8 mouse cellular contexts compared by ENCODE assay signal in the genomic region with DNA sequence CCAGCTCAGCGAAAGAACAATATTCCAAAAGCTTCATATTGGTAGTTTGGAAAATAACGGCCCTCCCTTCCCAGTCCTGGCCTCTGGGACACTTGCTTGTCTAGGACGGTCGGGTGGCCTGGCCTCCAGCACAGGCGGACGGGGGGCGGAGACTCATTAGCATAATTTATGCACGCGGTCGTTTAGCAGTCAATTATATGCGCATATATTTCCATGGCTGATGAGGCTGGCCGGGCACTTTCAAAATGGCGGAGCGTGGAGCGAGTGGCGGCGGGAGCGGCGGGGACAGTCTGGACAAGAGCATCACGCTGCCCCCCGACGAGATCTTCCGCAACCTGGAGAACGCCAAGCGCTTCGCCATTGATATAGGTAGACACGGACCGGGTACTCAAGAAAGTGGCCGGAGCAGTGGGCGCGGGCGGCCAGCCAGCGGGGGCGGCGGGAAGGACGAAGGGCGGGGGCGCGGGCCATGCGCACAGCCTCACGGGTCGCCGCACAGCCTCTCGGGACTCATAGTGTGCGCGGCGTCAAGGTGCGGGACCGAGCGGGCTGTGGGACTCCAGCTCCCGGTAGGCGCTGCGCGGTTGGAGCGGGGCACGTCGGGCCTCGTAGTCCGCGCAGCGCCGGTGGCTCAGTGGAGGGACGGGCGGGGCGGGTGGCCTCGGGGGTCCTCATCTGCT. TPM values are rescaled to one million over a fixed set of nuclear protein-coding genes. Genes with fewer than 3 reads are reported as not detected.
A peak's percentile ranks its signal among the peaks of the same experiment; 100 is the strongest.
DNase-seq lines count a peak whose midpoint lies in the region; ATAC-seq lines count a peak whose summit lies in the region.

Gene Pank4, plus strand, starts transcription at position 223 of the 680 bp plus-strand sequence.

- H3K9ac ChIP-seq in forebrain, embryonic 11.5 days (ENCODE audit: low read length) = peak within 1 kb of the TSS; percentile 99
- H3K9ac ChIP-seq in heart, embryonic 15.5 days = peak within 1 kb of the TSS; percentile 87
- H3K9ac ChIP-seq in liver, embryonic 13.5 days = peak within 1 kb of the TSS; percentile 99
- H3K9ac ChIP-seq in stomach, embryonic 14.5 days (replicated peaks; ENCODE audit: low read depth, low read length) = peak within 1 kb of the TSS; percentile 77

- H3K27ac ChIP-seq in forebrain, embryonic 11.5 days (ENCODE audit: low read depth, low read length) = peak within 1 kb of the TSS; percentile 98
- H3K27ac ChIP-seq in heart, embryonic 15.5 days = peak within 1 kb of the TSS; percentile 92
- peak within 1 kb of the TSS; percentile 97 for H3K27ac ChIP-seq in liver, embryonic 13.5 days
- H3K27ac ChIP-seq in stomach, embryonic 14.5 days (ENCODE audit: low read length) = peak within 1 kb of the TSS; percentile 88

- peaks cover 4% of the 10 kb centered on the region; the same call in 1 of the 2 replicates for H3K36me3 ChIP-seq in forebrain, embryonic 11.5 days (ENCODE audit: control insufficient read depth, insufficient read depth, low read length)
- H3K36me3 ChIP-seq in heart, embryonic 15.5 days = peaks cover 6% of the 10 kb centered on the region
- peaks cover 33% of the 10 kb centered on the region for H3K36me3 ChIP-seq in liver, embryonic 13.5 days
- peaks cover 8% of the 10 kb centered on the region for H3K36me3 ChIP-seq in stomach, embryonic 14.5 days (ENCODE audit: control insufficient read depth, insufficient read depth, low read length)

- H3K27me3 ChIP-seq in forebrain, embryonic 11.5 days (ENCODE audit: control insufficient read depth, insufficient read depth, low read length) = peaks cover 11% of the 10 kb centered on the region; the same call in 1 of the 2 replicates
- peaks cover 44% of the 10 kb centered on the region for H3K27me3 ChIP-seq in heart, embryonic 15.5 days
- peaks cover 47% of the 10 kb centered on the region for H3K27me3 ChIP-seq in liver, embryonic 13.5 days
- H3K27me3 ChIP-seq in stomach, embryonic 14.5 days (ENCODE audit: control insufficient read depth, insufficient read depth, low read length) = peaks cover 35% of the 10 kb centered on the region

- H3K9me3 ChIP-seq in forebrain, embryonic 11.5 days (ENCODE audit: control insufficient read depth, low read length) = no peaks in the 10 kb centered on the region
- H3K9me3 ChIP-seq in heart, embryonic 15.5 days (replicated peaks) = no peaks in the 10 kb centered on the region
- no peaks in the 10 kb centered on the region for H3K9me3 ChIP-seq in liver, embryonic 13.5 days (replicated peaks)
- no peaks in the 10 kb centered on the region for H3K9me3 ChIP-seq in stomach, embryonic 14.5 days (ENCODE audit: control insufficient read depth, low read depth, low read length)

- DNase-seq in CD8-positive naive resting alpha-beta T cell, adult 2 months (ENCODE audit: low read depth in 2 of 2, low spot score in 2 of 2) = peak; percentile 51 to 61
- DNase-seq in c-Kit-positive CD71-negative TER-119-negative erythroid progenitor cells, embryonic 14.5 days (ENCODE audit: low read depth) = peak; percentile 77
- DNase-seq in forebrain, embryonic 11.5 days (ENCODE audit: low spot score) = peak; percentile 95
- peak; percentile 97 for DNase-seq in kidney, postnatal 25 days
- DNase-seq in liver, embryonic 13.5 days = peak; percentile 82
- DNase-seq in natural killer cell, adult 2 months (ENCODE audit: low spot score in 2 of 2) = peak; percentile 72 to 84

- peak within 1 kb of the TSS; percentile 97 for H3K4me3 ChIP-seq in forebrain, embryonic 11.5 days (ENCODE audit: low read depth, low read length)
- H3K4me3 ChIP-seq in heart, embryonic 15.5 days = peak within 1 kb of the TSS; percentile 91
- peak within 1 kb of the TSS; percentile 96 for H3K4me3 ChIP-seq in liver, embryonic 13.5 days (replicated peaks)
- H3K4me3 ChIP-seq in stomach, embryonic 14.5 days (ENCODE audit: low read depth, low read length) = peak within 1 kb of the TSS; percentile 84

- WGBS in forebrain, embryonic 11.5 days = under 1% methylated on average over 63 of the region's 66 CpGs
- under 1% methylated on average over 62 of the region's 66 CpGs for WGBS in heart, embryonic 15.5 days
- WGBS in liver, embryonic 13.5 days (ENCODE audit: insufficient replicate concordance) = under 1% methylated on average over 59 of the region's 66 CpGs
- under 1% methylated on average over 60 of the region's 66 CpGs for WGBS in stomach, embryonic 14.5 days

- H3K4me1 ChIP-seq in forebrain, embryonic 11.5 days (replicated peaks; ENCODE audit: control insufficient read depth, insufficient read depth, low read length) = peaks cover 28% of the 10 kb centered on the region
- peaks cover 63% of the 10 kb centered on the region for H3K4me1 ChIP-seq in heart, embryonic 15.5 days (replicated peaks)
- peaks cover 67% of the 10 kb centered on the region for H3K4me1 ChIP-seq in liver, embryonic 13.5 days (replicated peaks)
- peaks cover 31% of the 10 kb centered on the region for H3K4me1 ChIP-seq in stomach, embryonic 14.5 days (ENCODE audit: control insufficient read depth, insufficient read depth, low read length)

- peak within 1 kb of the TSS; percentile 87 for H3K4me2 ChIP-seq in forebrain, embryonic 11.5 days (ENCODE audit: low read depth, low read length, severe bottlenecking)
- peak within 1 kb of the TSS; percentile 78 for H3K4me2 ChIP-seq in heart, embryonic 15.5 days
- H3K4me2 ChIP-seq in liver, embryonic 13.5 days = peak within 1 kb of the TSS; percentile 81
- peak within 1 kb of the TSS; percentile 85 for H3K4me2 ChIP-seq in stomach, embryonic 14.5 days (replicated peaks; ENCODE audit: low read depth, low read length)

- peak; percentile 81 for ATAC-seq in forebrain, embryonic 11.5 days (replicated peaks; ENCODE audit: low FRiP score)
- peak; percentile 94 for ATAC-seq in heart, embryonic 15.5 days (replicated peaks; ENCODE audit: insufficient number of reproducible peaks, insufficient read depth, low FRiP score, low read depth)
- ATAC-seq in liver, embryonic 13.5 days (ENCODE audit: low read depth) = peak; percentile 86
- peak; percentile 95 for ATAC-seq in stomach, embryonic 14.5 days (ENCODE audit: insufficient number of reproducible peaks, insufficient read depth, low FRiP score, low read depth)

RNA-seq across cellular contexts. Expression of gene Pank4, which starts in this region (rescaled TPM):
- polyA plus RNA-seq in forebrain, embryonic 11.5 days (2014; fragmentation: Nextera tagmentation; extraction: Ambion mirVana) = 43.1 and 49.1 TPM in 2 replicates
- 36.6 and 44.5 TPM in 2 replicates for polyA plus RNA-seq in heart, embryonic 15.5 days (2015; fragmentation: Nextera tagmentation; extraction: Ambion mirVana)
- 23.9 and 27.0 TPM in 2 replicates for polyA plus RNA-seq in liver, embryonic 13.5 days (2015; fragmentation: Nextera tagmentation; extraction: Ambion mirVana)
- polyA plus RNA-seq in stomach, embryonic 14.5 days (2014; fragmentation: Nextera tagmentation; extraction: Ambion mirVana) = 48.3 and 50.4 TPM in 2 replicates

Comparison
In these comparisons a context has a peak if more than half of its experiments do, and no peak if none do; other contexts are left out.
1. Peak in every context shown above with its lines: DNase-seq, ATAC-seq, H3K4me3 ChIP-seq and H3K27ac ChIP-seq.